Mouse (Mus musculus) hematopoietic multipotent progenitor cell, adult 10-12 weeks (in vitro differentiated cells): Measurements from ENCODE around the gene Gm13088. TPM values are rescaled to one million over a fixed set of nuclear protein-coding genes. Genes with fewer than 3 reads are reported as not detected.

Source experiments
- polyA plus RNA-seq: library from polyadenylated mRNA; stranded (reverse); fragments of >175 nt; gene quantifications from 2 replicates; pipeline ENCODE4 v1.2.3, GENCODE M21; 2012; ENCODE audit warnings: low replicate concordance

The Gm13088 gene
- polyA plus RNA-seq, result not detected in 2 replicates

DNA sequence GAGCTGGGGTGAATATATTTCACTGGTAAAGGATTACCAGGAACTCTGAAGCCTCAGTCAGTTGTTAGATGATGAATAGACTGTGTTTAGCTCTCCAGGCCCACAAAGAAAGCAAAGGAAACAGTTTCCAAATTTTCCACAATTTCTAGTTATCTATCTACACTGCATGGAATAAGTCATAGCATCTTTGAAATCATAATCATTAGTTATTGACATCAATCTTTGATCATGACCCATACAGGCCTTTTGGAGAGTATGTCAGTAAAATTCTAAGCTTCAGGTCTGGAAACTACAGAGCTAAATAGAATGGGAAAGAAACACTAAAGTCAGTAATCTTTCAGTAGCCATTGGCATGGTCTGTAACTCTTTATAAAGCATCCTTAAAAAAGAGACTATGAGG, at the start of gene Gm13088:
TSS of gene Gm13088 (minus strand) at position 101 of the 400 bp plus-strand sequence.

DNA sequence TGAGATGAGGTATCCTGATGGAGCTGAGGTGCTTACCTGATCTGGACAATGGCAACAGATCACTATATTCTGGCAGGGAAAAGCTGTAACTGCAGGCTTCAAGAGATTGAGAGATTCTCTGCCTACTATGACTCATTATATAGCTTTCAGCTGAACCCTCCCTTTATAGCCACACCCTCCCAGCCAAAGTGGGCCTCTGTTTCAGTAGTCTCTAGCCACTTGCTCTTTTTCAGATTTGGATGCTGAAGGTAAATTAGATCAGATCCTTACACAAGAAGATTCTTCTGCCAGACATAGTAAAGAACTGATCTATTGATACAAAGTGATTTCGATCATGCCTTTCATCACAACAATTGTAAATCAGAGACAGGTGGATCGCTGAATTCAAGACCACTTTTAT, 45.6 kb upstream of the Gm13088 start, which contains the start of gene Gm13089:
TSS of gene Gm13089 (minus strand) at position 101 of the 400 bp plus-strand sequence.

DNA sequence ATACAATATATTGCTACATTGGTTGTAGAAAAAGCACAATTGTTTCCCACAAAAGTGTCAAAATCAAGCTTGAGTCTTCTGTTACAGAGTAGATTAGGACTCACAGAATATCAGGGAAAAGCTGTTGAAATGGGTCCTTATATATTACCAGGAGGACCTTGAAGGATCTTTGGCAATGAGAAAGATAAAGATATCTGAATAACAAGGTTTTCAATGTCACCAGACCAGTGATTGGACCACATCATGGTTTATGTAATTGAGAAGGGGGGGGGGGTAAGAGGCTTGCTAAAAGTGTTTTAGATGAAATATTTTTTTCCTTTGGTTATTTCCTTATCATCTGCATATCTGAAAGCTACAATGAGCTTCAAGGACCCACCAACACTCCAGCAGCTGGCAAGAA, 42.3 kb downstream of the Gm13088 start, which contains the start of gene Gm13083:
TSS of gene Gm13083 (plus strand) at position 301 of the 400 bp plus-strand sequence.

Other genes with a start within 250 kb of the Gm13088 start
- gene Pramef8, start 244.8 kb downstream of the Gm13088 start, polyA plus RNA-seq, result 1.0 and 1.9 TPM in 2 replicates
- gene Oog4, start 206.9 kb downstream of the Gm13088 start, polyA plus RNA-seq, result not detected in 2 replicates
- gene Gm13043, start 145.9 kb downstream of the Gm13088 start, polyA plus RNA-seq, result not detected in 2 replicates
- not detected in 2 replicates for gene Gm13040, start 121.3 kb downstream of the Gm13088 start, polyA plus RNA-seq
- gene BC080695, start 105.5 kb downstream of the Gm13088 start, polyA plus RNA-seq, result not detected in 2 replicates
- not detected in 2 replicates for gene Gm13057, start 105.5 kb downstream of the Gm13088 start, polyA plus RNA-seq
- not detected in 2 replicates for gene Gm13083, start 42.2 kb downstream of the Gm13088 start, polyA plus RNA-seq
- not detected in 2 replicates for gene Gm13089, start 45.5 kb upstream of the Gm13088 start, polyA plus RNA-seq
- not detected in 2 replicates for gene Gm13078, start 62.2 kb upstream of the Gm13088 start, polyA plus RNA-seq
- not detected in 2 replicates for gene Gm13023, start 132.1 kb upstream of the Gm13088 start, polyA plus RNA-seq
- not detected in 2 replicates for gene Gm13084, start 158.8 kb upstream of the Gm13088 start, polyA plus RNA-seq
- gene Gm13103, start 189.3 kb upstream of the Gm13088 start, polyA plus RNA-seq, result not detected in 2 replicates
- gene Pramef6, start 243.1 kb upstream of the Gm13088 start, polyA plus RNA-seq, result not detected in 2 replicates